Mouse (Mus musculus) cerebellum, adult 2 months (tissue): Measurements from ENCODE around the gene Perp.

Source experiments
- CTCF ChIP-seq: fragments of 200-500 bp; IDR thresholded peaks from 2 replicates; pipeline ENCODE4 v1.5.1; 2011; ENCODE audit warnings: low read depth, mild to moderate bottlenecking, control low read depth, low read length, moderate library complexity, borderline replicate concordance; ENCODE audit not compliant: insufficient read depth
- POLR2A ChIP-seq: fragments of 200-500 bp; IDR thresholded peaks from 2 replicates; pipeline ENCODE4 v1.6.1; 2011; ENCODE audit warnings: low read length, control low read depth, borderline replicate concordance; ENCODE audit not compliant: insufficient read depth

GRCm38 (mm10) chr10:18864753-18865152 lies 19.9 kb downstream of the Perp start:
- TF ChIP-seq POLR2A, result no peak
- no peak for TF ChIP-seq CTCF
